ENCODE assay signal across 20 mouse cellular contexts in the genomic region with DNA sequence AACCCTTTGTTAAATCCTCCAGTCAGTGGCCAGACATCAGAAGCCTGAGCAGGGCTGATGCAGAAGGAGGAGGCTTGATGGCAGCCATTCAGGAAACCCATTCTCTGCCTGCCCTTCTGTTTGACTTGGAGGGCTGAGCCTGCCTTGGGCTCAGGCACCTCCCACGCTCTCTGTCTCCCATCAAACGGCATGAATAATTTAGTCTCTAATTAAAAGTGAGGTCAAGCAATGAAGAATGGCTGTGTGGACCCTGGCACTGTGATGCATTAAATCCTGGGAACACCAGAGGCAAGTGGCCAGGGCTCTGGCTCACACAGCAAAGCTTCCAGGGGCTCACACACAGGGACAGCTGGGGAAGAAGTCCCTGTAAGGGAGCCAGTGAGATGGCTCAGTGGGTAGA. TPM values are rescaled to one million over a fixed set of nuclear protein-coding genes. Genes with fewer than 3 reads are reported as not detected.
DNase-seq lines count a peak whose midpoint lies in the region; ATAC-seq and TF ChIP-seq lines count a peak whose summit lies in the region.
"Had no signal": no experiment of that assay in that cellular context is flagged by ENCODE, and none has a peak within 500 bp of the region (broad histone marks: within the 10 kb centered on the region; RNA-seq: fewer than 3 reads in every experiment).

No protein-coding gene starts in this region.

- peaks cover 4% of the 10 kb centered on the region; the same call in 1 of the 2 replicates for H3K9me3 ChIP-seq in forebrain, embryonic 10.5 days
- H3K9me3 ChIP-seq in forebrain, embryonic 15.5 days: no peaks in the 10 kb centered on the region
- H3K9me3 ChIP-seq in hindbrain, embryonic 10.5 days: 0 out of 2 replicates have a peak, but pooled peaks cover 3% of the 10 kb centered on the region
- no peaks in the 10 kb centered on the region for H3K9me3 ChIP-seq in midbrain, embryonic 11.5 days (ENCODE audit: control insufficient read depth, low read length)
- H3K9me3 ChIP-seq: embryonic facial prominence, embryonic 15.5 days; heart, embryonic 10.5 days had no signal

- H3K4me1 ChIP-seq in forebrain, embryonic 10.5 days: peaks cover 41% of the 10 kb centered on the region
- H3K4me1 ChIP-seq in forebrain, embryonic 15.5 days: peaks cover 7% of the 10 kb centered on the region
- H3K4me1 ChIP-seq in hindbrain, embryonic 10.5 days (replicated peaks): peaks cover 43% of the 10 kb centered on the region
- peaks cover 15% of the 10 kb centered on the region for H3K4me1 ChIP-seq in midbrain, embryonic 11.5 days (ENCODE audit: control insufficient read depth, insufficient read depth, low read length)
- H3K4me1 ChIP-seq: embryonic facial prominence, embryonic 15.5 days had no signal

- TF ChIP-seq CTCF in brain, embryonic 14.5 days (IDR thresholded peaks at IDR 0.05; ENCODE audit: borderline replicate concordance, extremely low read depth, insufficient read depth, insufficient read length): no peak

- H3K9ac ChIP-seq in forebrain, embryonic 15.5 days (replicated peaks): no peak overlapping the region
- no peak overlapping the region for H3K9ac ChIP-seq in midbrain, embryonic 11.5 days (ENCODE audit: low read length)
- H3K9ac ChIP-seq: embryonic facial prominence, embryonic 15.5 days had no signal

- peak overlapping the region; percentile 26; the same call in 1 of the 2 replicates for H3K27ac ChIP-seq in forebrain, embryonic 10.5 days
- H3K27ac ChIP-seq in forebrain, embryonic 15.5 days (replicated peaks): no peak overlapping the region
- peak overlapping the region; percentile 64; the same call in 1 of the 2 replicates for H3K27ac ChIP-seq in hindbrain, embryonic 10.5 days
- H3K27ac ChIP-seq in midbrain, embryonic 11.5 days (ENCODE audit: low read depth, low read length): no peak overlapping the region
- H3K27ac ChIP-seq: embryonic facial prominence, embryonic 15.5 days; heart, embryonic 10.5 days had no signal

- intact Hi-C loops in left cerebral cortex, postnatal 25 days (cut with DNase I): no loop called here
- intact Hi-C loops in left cerebral cortex, postnatal 36 days (cut with DNase I): no loop called here

- no peak for TF ChIP-seq POLR2A in brain, embryonic 14.5 days (IDR thresholded peaks at IDR 0.05; ENCODE audit: borderline replicate concordance, extremely low read depth, insufficient read depth, insufficient read length, poor library complexity, severe bottlenecking)

- DNase-seq in forebrain, embryonic 10.5 days (ENCODE audit: extremely low spot score, low spot score): no peak
- peak; percentile 81 for DNase-seq in brain, embryonic 14.5 days (ENCODE audit: low read depth)
- DNase-seq in hindbrain, embryonic 10.5 days (ENCODE audit: low spot score): no peak
- DNase-seq in midbrain, embryonic 11.5 days (ENCODE audit: low spot score, missing footprints): no peak
- no peak for DNase-seq in left cerebral cortex, postnatal 25 days (ENCODE audit: low spot score in 2 of 2)
- no peak for DNase-seq in left cerebral cortex, postnatal 36 days (ENCODE audit: low spot score in 2 of 2)
- DNase-seq in spleen, postnatal 36 days (ENCODE audit: low spot score in 2 of 2): no peak
- DNase-seq: cerebellum, adult 11-12 months; gastrocnemius, postnatal 25 days; lung, adult 2 months; lung, postnatal 4 days; right cerebral cortex, postnatal 14 days had no signal

- H3K27me3 ChIP-seq in forebrain, embryonic 10.5 days (ENCODE audit: poor library complexity, severe bottlenecking): peaks cover 80% of the 10 kb centered on the region
- H3K27me3 ChIP-seq in forebrain, embryonic 15.5 days: peaks cover 33% of the 10 kb centered on the region
- H3K27me3 ChIP-seq in hindbrain, embryonic 10.5 days (ENCODE audit: insufficient read depth, poor library complexity, severe bottlenecking): peaks cover 87% of the 10 kb centered on the region
- H3K27me3 ChIP-seq in midbrain, embryonic 11.5 days (ENCODE audit: control insufficient read depth, insufficient read depth, low read length): peaks cover 13% of the 10 kb centered on the region; the same call in 1 of the 2 replicates

- 37% methylated on average over 2 of the region's 2 CpGs for WGBS in forebrain, embryonic 10.5 days
- WGBS in forebrain, embryonic 15.5 days: 15% methylated on average over 2 of the region's 2 CpGs
- WGBS in hindbrain, embryonic 10.5 days: 46% methylated on average over 2 of the region's 2 CpGs
- WGBS in midbrain, embryonic 11.5 days: 29% methylated on average over 2 of the region's 2 CpGs

- ATAC-seq in forebrain, embryonic 15.5 days (replicated peaks): no peak; the same call in 1 of the 2 replicates
- peak; percentile 76 for ATAC-seq in midbrain, embryonic 11.5 days (ENCODE audit: low FRiP score)
- ATAC-seq: intestine, embryonic 16.5 days had no signal

- H3K36me3 ChIP-seq in forebrain, embryonic 10.5 days (replicated peaks): no peaks in the 10 kb centered on the region
- no peaks in the 10 kb centered on the region for H3K36me3 ChIP-seq in forebrain, embryonic 15.5 days
- H3K36me3 ChIP-seq in hindbrain, embryonic 10.5 days: no peaks in the 10 kb centered on the region
- H3K36me3 ChIP-seq in midbrain, embryonic 11.5 days (ENCODE audit: control insufficient read depth, insufficient read depth, low read length): no peaks in the 10 kb centered on the region
- H3K36me3 ChIP-seq: embryonic facial prominence, embryonic 15.5 days; heart, embryonic 10.5 days had no signal

- no peak overlapping the region for H3K4me2 ChIP-seq in forebrain, embryonic 15.5 days (replicated peaks)
- H3K4me2 ChIP-seq in midbrain, embryonic 11.5 days: no peak overlapping the region
- H3K4me2 ChIP-seq: embryonic facial prominence, embryonic 15.5 days had no signal

- no peak overlapping the region for H3K4me3 ChIP-seq in forebrain, embryonic 10.5 days
- no peak overlapping the region for H3K4me3 ChIP-seq in forebrain, embryonic 15.5 days
- H3K4me3 ChIP-seq in hindbrain, embryonic 10.5 days: no peak overlapping the region
- H3K4me3 ChIP-seq in midbrain, embryonic 11.5 days (ENCODE audit: low read depth, low read length): no peak overlapping the region
- H3K4me3 ChIP-seq: embryonic facial prominence, embryonic 15.5 days; heart, embryonic 10.5 days had no signal

RNA-seq across cellular contexts. Expression of gene Uncx, which starts 24.8 kb away (rescaled TPM):
- polyA plus RNA-seq in forebrain, embryonic 10.5 days (2016; fragmentation: Nextera tagmentation; extraction: Ambion mirVana): 7.7 and 9.4 TPM in 2 replicates
- polyA plus RNA-seq in forebrain, embryonic 15.5 days (2015; fragmentation: Nextera tagmentation; extraction: Ambion mirVana): 4.2 and 4.8 TPM in 2 replicates
- 26.5 and 42.0 TPM in 2 replicates for polyA plus RNA-seq in brain, embryonic 14.5 days (2012; rRNA removed)
- polyA plus RNA-seq in hindbrain, embryonic 10.5 days (2016; fragmentation: Nextera tagmentation; extraction: Ambion mirVana): 14.0 and 61.1 TPM in 2 replicates
- 41.8 and 46.4 TPM in 2 replicates for polyA plus RNA-seq in midbrain, embryonic 11.5 days (2014; fragmentation: Nextera tagmentation; extraction: Ambion mirVana)
- total RNA-seq in left cerebral cortex, postnatal 25 days (2021): under 1 TPM in 1 of 2 experiments, not detected in 1; 0.39 TPM
- under 1 TPM in 1 of 2 experiments, not detected in 1; 0.20 TPM for total RNA-seq in left cerebral cortex, postnatal 36 days (2021)
- total RNA-seq: gastrocnemius, postnatal 25 days; heart, postnatal 25 days; liver, adult 2 months; monocyte, adult 5-6 weeks had no signal
- polyA plus RNA-seq: cortical plate, adult 2 months; intestine, embryonic 16.5 days; liver, adult 2 months; lung, adult 2 months had no signal

Comparison
In these comparisons a context has a peak if more than half of its experiments do, and no peak if none do; other contexts are left out.
1. H3K27ac ChIP-seq: peak in forebrain, embryonic 10.5 days (single experiment) and hindbrain, embryonic 10.5 days (single experiment); none in forebrain, embryonic 15.5 days (single experiment) and midbrain, embryonic 11.5 days (single experiment).